Mouse (Mus musculus): ENCODE data around the gene Chrdl2.
"Not testable (repeated sequence)": the region's sequence is repeated elsewhere in the genome, so short reads cannot be mapped to it uniquely, and the experiment has no call there.

The Chrdl2 gene

DNA sequence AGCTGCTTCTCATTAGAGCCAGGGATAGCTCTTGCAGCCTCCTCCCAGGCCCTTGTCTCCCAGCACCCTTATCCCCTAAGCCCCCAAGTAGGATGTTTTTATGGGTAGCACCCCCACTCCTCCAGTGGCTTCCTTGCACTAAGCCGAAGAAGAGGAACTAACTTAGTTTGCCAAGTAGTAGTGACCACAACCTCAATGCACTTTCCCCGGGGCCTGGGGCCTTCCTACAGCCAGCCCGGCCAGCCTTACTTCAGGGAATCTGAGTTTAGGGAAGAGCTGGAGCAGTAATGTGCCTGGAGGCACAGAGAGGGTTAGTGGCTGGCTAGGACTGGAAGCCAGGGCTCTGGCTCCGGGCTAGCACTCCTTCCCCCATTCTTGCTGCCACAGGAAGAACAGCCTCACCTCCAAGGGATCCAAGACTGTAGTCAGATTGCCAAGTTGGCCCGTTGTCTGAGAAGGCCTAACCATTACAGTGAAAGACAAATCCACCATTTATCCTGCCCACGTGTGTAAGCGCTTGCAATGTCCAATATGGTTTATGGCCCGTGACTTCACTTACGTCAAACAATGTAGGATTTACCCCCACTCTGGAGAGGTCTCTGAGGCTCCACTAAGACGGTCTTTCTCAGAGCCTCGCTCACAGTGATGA, 29.0 kb downstream of the Chrdl2 start:
- DNase-seq (ENCODE audit: low read depth, low spot score): no peak

DNA sequence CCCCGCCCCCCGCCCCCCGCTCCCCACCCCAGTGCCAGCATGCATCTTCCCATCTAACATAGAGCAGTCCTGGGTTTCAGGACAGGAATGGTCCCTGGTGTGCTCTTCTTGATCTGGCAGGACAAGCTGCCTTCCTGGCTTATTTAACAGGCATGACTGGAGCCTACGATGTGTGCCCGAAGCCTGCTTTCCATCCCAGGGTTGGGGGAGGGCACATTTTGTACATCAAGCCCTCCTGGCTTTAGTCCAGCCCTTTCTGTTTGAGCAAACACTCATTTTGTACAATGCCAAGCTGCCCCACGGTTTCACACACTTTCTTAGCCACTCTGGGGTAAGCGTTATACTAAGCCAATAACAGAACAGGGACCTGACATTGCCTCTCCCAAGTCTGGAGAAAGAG, 30.1 kb downstream of the Chrdl2 start:
- no peak for DNase-seq (ENCODE audit: low read depth, low spot score)

DNA sequence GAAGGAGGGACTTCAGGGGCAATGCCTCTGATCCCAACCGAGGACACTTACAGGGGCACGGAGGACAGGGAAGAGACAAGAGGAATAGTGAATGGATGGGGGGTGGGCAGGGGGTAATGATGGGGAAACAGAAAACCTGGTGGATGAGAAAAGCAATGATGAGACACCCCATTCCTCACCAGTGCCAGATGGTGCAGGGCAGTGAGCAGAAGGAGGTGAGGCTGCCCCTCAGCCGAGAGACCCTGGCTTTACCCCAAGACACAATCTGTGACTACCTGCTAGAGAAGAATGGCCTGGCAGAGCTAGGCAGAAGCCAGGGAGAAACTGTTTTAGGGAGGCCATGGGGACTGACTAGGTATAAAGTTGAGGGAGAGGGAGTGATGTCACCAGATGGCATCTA, 30.5 kb downstream of the Chrdl2 start:
- no peak for DNase-seq (ENCODE audit: low read depth, low spot score)

DNA sequence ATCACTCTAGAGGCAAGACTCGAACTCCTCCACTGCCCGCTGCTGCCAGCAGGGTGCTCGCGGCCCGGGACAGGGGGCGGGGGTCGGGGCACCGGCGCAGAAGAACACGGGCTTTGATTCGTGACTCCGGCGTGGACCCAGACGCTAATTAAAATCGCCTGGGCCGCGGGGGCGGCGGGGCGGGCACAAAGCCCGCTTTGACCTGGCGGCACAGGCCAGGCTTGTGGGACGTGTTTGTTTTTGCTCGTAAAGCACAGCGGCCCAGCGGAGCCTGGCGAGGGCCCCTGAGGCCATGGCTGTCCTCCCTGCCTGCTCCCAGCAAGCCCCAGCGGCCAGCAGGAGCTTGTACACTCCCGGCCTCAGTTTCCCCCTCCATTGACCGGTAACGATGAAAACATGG, 36.1 kb downstream of the Chrdl2 start:
- DNase-seq (ENCODE audit: low read depth, low spot score): no peak

DNA sequence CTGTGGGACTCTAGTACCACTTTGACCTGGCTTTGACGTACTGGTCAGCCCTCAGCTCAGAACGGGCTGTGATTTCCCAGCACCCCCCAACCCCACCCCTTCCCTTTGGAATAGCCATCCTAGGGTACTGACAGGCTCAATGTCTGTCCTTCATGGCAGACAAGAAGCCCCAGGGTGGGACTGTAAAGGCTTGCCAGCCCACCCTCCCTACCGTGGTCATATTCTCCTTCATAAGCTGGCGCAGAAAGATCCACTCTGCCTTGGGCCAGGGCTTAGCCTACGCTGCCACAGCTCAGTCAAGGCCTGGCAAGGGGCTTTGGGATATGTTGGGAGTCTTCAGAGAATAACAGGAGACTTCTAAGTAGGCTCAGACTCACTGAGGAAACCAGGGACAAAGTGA, 37.1 kb downstream of the Chrdl2 start:
- DNase-seq (ENCODE audit: low read depth, low spot score): no peak

DNA sequence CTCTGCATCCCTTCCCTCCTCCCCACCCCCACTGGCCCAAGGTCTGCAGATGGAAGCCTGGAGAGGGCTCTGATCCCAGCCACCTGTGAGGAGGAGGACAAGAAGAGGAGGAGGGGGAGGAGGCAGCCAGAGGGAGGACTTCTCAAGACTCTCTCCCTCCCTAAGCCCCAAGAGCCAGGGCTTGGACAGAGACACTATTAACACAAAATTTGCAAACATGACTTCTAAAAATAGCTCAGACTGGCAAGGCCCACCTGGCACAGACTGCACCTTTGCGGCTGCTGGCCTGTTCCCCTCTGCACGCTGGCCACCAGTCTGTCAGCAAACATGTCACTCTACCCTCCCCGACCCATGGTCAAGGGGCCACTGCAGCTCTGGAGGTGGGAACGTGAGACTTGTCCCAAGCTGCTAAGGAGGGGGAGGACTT, 37.6 kb downstream of the Chrdl2 start:
- no peak for DNase-seq (ENCODE audit: low read depth, low spot score)

DNA sequence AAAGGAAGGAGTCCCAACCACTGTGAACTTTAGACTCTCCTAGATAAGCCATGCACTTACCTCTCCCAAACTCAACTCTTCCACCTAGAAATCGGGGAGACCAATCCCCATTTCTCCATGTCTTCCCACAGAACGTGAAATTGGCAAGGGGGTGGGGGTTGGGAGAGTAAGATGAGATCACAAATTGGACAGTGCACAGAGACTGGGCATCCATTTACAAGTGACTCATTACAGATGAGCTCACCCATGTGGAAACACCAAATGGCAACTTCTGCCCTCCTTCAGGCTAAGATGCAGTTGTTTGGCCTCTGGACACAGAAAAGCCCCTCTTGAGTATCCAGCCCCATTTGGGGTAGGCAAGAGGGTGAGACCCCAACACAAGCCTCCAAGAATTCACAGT, 40.5 kb downstream of the Chrdl2 start:
- no peak for DNase-seq (ENCODE audit: low read depth, low spot score)

DNA sequence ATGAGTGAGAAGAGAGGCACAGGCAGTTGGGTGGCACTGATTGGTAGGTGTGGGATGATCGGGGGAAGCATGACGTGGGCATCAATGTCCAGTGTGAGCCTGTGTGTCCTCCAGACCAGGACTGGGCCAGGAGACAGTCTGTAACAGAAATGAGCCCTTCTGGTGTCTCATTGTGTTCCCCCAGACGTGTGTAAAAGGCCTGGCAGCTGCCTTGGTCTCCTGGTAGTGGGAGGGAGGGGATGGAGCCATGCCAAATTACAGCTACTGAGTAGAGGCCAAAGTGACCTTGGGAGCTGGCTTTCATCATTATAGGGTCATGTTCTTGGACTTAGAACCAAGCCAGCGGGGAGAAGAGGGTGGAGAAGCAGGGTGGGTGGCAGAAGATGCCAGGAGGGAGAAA, 45.9 kb downstream of the Chrdl2 start:
- DNase-seq (ENCODE audit: low read depth, low spot score): no peak

DNA sequence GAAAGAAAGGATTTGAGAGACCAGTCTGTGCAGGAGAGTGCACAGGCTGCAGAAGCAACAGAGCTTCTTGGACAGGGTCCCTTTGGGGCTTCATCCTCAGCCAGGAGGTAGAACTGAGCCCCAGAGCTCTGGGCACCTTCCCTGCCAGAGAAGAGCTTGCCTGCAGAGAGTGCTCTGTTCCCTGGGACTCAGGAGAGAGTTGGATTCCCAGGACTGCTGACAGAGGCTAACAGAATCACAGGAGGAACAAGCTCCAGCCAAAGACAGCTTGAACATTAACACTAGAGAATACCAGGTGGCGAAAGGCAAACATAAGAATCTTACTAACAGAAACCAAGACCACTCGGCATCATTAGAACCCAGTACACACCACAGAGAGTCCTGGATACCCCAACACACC, 47.0 kb downstream of the Chrdl2 start:
- not testable (repeated sequence) for DNase-seq (ENCODE audit: low read depth, low spot score)

DNA sequence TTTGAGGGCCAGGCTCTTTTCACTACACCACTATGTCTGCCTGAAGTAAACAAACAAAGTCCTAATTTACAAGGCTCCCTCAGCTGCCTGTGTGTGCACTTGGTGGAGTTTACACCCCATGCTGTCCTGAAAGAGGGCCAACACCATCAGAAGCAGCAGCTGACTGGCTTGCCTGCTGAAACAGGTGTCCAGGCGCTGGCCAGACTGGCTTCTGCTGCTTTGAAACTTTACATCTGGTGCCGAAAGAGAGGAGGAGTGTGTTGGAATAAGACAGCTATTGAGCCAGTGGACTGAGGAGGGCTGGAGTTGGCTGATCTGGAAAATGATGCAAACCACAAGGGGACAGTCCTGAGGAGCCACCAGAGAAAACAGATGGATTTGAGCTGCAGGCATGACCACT, 68.0 kb downstream of the Chrdl2 start:
- no peak for DNase-seq (ENCODE audit: low read depth, low spot score)

DNA sequence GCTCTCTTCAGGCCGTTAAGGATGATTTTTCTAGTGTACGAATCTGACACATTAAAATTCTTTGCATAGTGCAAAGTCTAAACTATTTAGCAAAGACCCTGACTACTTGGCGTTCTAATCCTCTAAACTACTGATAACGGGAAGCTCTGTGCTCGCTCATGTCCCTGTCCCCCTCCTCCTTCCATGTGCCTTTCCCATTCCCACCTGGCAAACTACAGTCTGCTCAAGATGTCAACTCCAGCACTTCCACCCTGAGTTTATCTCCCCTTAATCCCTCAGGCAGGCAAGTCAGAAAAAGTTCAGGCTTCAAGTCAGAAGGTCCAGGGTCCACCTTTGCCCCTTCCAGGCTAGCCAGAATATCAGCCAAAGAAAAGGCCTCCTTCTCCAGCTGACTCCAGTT, 70.3 kb downstream of the Chrdl2 start:
- no peak for DNase-seq (ENCODE audit: low read depth, low spot score)

DNA sequence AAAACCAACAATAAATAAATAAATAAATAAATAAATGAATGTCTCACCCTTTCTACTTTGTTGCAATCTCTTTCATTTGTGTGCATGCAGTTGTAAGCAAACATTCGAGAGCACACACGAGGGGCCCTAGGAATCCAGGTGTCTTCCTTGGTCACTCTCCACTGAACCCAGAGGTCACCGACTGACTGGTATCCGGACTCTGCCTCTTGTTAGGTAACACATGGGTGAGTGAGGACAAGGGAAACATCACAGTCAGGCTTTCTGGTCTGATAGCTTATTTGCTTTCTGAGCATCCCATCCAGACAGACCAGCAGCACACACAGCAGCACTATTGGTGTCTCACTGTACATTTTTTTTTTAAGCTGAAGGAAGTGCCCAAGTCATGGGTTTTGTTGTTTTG, 71.1 kb downstream of the Chrdl2 start:
- DNase-seq (ENCODE audit: low read depth, low spot score): no peak

DNA sequence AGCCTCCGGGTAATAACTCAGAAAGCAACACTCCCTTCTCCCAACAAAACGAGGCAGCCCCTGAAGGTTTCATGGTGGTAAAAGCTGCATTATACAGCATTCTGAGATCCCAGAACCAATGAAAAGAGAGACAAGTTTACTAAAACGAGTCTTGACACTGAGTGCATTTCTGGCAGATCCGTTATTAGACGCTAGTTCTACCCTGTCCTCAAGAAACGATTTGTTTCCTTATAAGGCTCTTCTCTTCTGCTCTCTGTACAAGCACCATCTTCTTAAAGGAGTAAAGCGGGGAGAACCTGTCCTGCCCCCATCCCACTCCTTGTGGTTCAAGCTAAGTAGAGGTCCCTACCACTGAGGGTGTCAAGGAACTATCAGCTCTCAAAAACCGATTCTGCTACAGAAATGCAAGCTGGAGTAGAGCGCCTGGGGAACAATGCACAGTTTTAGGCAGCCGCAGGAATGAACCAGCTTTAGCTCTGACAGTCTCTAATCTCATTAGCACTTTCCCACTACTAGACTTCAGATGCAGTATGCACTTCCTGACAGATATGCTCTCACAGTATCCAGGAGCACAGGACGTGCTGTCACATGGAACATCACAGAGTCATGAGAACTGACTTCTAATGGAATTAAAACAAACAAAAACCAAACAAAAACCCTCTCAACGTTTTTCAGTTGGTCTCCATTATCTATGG, 74.3 kb downstream of the Chrdl2 start:
- no peak for DNase-seq (ENCODE audit: low read depth, low spot score)

DNA sequence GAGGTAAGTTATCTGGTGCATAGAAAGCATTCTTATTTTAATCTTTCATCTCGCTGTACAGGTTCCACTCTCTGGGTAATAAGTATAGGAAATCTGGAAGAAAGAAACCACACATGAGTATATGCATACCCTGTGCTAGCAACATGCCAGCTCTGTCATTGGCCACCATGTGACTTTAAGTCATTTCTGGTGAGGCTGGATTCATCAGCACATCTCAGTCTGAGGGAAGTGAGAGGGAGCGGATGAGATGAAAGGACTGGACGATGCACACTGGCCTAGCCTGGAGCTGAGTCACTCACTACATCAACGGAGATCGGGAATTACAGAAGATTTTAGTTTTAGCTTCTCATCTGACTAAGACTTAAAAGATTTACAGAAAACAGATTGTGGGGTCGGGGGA, 76.9 kb downstream of the Chrdl2 start:
- no peak for DNase-seq (ENCODE audit: low read depth, low spot score)

DNA sequence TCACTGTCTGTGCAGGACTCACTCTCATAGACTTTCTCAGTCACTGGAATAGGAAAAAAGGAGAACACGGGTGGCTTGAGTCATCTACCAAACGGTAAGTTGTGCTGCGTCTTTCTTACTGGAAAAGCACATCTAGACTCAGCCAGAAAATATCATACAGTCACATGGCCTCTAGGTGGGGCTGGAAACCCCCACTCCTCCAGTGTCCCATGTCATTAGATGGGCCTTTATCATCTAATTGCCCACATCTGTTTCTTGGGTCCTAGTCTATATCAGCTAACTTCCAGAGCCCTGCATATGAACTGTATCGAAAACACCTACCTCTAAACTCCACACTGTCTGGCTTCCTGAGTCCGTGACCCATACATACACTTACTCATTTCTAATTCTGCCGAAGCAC, 77.8 kb downstream of the Chrdl2 start:
- no peak for DNase-seq (ENCODE audit: low read depth, low spot score)

Data from retina, postnatal 7 days (tissue).